Mouse (Mus musculus): ENCODE data around the gene Olfr56. TPM values are rescaled to one million over a fixed set of nuclear protein-coding genes. Genes with fewer than 3 reads are reported as not detected.
"Not testable (repeated sequence)": the region's sequence is repeated elsewhere in the genome, so short reads cannot be mapped to it uniquely, and the experiment has no call there.

The Olfr56 gene
- polyA plus RNA-seq, 1 experiment from 2014 or later: not detected

- no peaks in the 10 kb centered on the region for H3K9me3 ChIP-seq (replicated peaks)
- WGBS: 90% methylated on average over 2 of the region's 2 CpGs
These were observed 178.4 kb downstream of the Olfr56 start for GRCm38 (mm10) chr11:49156821-49157814.

DNA sequence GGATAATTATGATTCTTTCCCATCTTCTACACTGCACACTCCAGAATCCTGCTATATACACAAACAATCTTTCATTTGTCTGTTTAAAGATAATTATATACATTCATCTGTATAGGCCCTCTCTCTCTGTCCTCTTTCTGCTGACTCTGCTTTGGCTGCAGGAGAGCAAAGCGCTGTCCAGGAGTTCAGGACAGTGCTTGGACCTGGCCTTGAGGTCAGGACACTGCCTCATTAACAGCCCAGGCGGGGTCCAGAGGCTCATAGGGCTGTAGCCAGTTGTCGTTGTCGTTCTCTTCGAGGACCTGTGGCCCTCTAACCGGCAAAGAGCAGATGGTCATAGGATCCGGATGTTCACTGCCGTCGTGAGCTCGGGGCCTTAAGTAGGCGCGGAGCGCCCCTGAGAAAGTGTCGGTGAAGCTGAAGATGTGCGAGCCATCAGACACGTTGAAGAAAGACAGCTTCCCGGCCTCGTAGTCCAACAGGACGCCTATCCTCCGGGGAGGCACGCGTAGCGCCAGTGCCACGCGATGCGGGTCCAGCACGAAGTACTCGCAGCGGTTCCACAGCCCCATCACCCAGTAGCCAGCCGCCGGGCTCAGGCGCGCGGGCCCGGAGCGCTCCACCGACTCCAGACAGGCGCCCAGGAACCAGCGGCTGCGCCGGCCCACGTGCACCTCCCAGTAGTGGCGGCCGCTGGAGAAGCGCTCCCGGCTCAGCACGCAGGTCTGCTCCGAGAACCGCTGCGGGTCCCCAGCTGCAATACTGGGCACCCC lies 190.3 kb downstream of the Olfr56 start:
- H3K9me3 ChIP-seq (replicated peaks): peaks cover 7% of the 10 kb centered on the region; the same call in 1 of the 2 replicates
- peak overlapping the region; percentile 2; the same call in 1 of the 2 replicates for H3K9ac ChIP-seq
- H3K4me2 ChIP-seq (replicated peaks): peak overlapping the region; percentile 68
- WGBS: 6% methylated on average over 50 of the region's 50 CpGs
- H3K27me3 ChIP-seq: peaks cover 22% of the 10 kb centered on the region
- peak overlapping the region; percentile 35 for H3K4me3 ChIP-seq
- H3K4me1 ChIP-seq: peaks cover 7% of the 10 kb centered on the region; the same call in 1 of the 2 replicates
- no peaks in the 10 kb centered on the region for H3K36me3 ChIP-seq
- ATAC-seq (ENCODE audit: low FRiP score): peak; percentile 67
- no peak overlapping the region for H3K27ac ChIP-seq

More at GRCm38 (mm10) chr11:49156821-49157814, 178.4 kb downstream of the Olfr56 start:
- Histone ChIP-seq H3K27me3 (no peaks in the 10 kb centered on the region), H3K4me3 (no peak overlapping the region), H3K4me2 (replicated peaks) (no peak overlapping the region), H3K27ac (no peak overlapping the region), H3K36me3 (no peaks in the 10 kb centered on the region), H3K9ac (no peak overlapping the region), H3K4me1 (no peaks in the 10 kb centered on the region)
- no peak for ATAC-seq (ENCODE audit: low FRiP score)

DNA sequence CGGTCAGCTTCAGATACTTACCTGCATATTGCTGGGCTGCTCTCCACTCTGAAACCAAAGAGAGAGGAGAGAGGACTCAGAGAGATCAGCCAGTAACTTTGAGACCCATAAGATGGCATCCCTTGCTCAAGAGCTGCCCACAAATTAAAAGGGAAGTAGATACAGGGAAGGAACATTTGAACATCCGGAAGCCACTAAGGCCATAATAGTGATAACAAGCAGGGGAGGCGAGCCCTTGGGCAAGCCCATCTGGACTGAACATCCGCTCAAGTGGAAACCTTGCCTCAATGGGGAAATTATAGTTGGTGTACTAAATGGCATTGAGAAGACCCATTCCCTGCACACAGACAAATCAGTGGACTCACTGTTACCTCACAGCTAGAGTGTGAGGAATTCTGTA lies 191.9 kb downstream of the Olfr56 start:
- 91% methylated on average over 4 of the region's 4 CpGs for WGBS
- Histone ChIP-seq H3K4me3 (no peak overlapping the region), H3K36me3 (no peaks in the 10 kb centered on the region), H3K9ac (no peak overlapping the region), H3K4me1 (peaks cover 7% of the 10 kb centered on the region; the same call in 1 of the 2 replicates), H3K9me3 (replicated peaks) (peaks cover 7% of the 10 kb centered on the region; the same call in 1 of the 2 replicates), H3K27ac (no peak overlapping the region), H3K27me3 (peaks cover 22% of the 10 kb centered on the region), H3K4me2 (replicated peaks) (no peak overlapping the region)
- ATAC-seq (ENCODE audit: low FRiP score): no peak

GRCm38 (mm10) chr11:49175345-49175744 lies 196.7 kb downstream of the Olfr56 start:
- Histone ChIP-seq H3K9me3 (replicated peaks) (no peaks in the 10 kb centered on the region), H3K9ac (no peak overlapping the region), H3K27me3 (peaks cover 1% of the 10 kb centered on the region; the same call in 1 of the 2 replicates), H3K27ac (no peak overlapping the region), H3K4me2 (replicated peaks) (no peak overlapping the region), H3K4me1 (no peaks in the 10 kb centered on the region), H3K4me3 (no peak overlapping the region), H3K36me3 (no peaks in the 10 kb centered on the region)
- WGBS: 96% methylated on average over 8 of the region's 8 CpGs
- no peak for ATAC-seq (ENCODE audit: low FRiP score)

GRCm38 (mm10) chr11:49176047-49176779 lies 197.5 kb downstream of the Olfr56 start:
- H3K4me1 ChIP-seq; H3K27ac ChIP-seq; H3K9ac ChIP-seq; H3K4me3 ChIP-seq; H3K9me3 ChIP-seq (replicated peaks); ATAC-seq (ENCODE audit: low FRiP score); H3K4me2 ChIP-seq (replicated peaks); H3K27me3 ChIP-seq; H3K36me3 ChIP-seq: not testable (repeated sequence)
- WGBS: 83% methylated on average over 4 of the region's 4 CpGs

- H3K9ac ChIP-seq: no peak overlapping the region
- no peaks in the 10 kb centered on the region for H3K36me3 ChIP-seq
- H3K4me2 ChIP-seq (replicated peaks): no peak overlapping the region
- no peaks in the 10 kb centered on the region for H3K4me1 ChIP-seq
- WGBS: 83% methylated on average over 1 of the region's 1 CpGs
- no peaks in the 10 kb centered on the region for H3K27me3 ChIP-seq
- H3K27ac ChIP-seq: no peak overlapping the region
- no peak overlapping the region for H3K4me3 ChIP-seq
- no peaks in the 10 kb centered on the region for H3K9me3 ChIP-seq (replicated peaks)
- no peak for ATAC-seq (ENCODE audit: low FRiP score)
These were observed 204.5 kb downstream of the Olfr56 start for GRCm38 (mm10) chr11:49183172-49183571.

Other genes with a start within 250 kb of the Olfr56 start
- 442 and 512 TPM in 2 replicates for gene Rack1, start 178.6 kb upstream of the Olfr56 start, polyA plus RNA-seq (2016; fragmentation: Nextera tagmentation; extraction: Ambion mirVana)
- gene Trim41, start 161.5 kb upstream of the Olfr56 start, polyA plus RNA-seq (2016; fragmentation: Nextera tagmentation; extraction: Ambion mirVana): 6.4 and 7.1 TPM in 2 replicates
- 0.70 and 1.6 TPM in 2 replicates for gene Trim7, start 152.7 kb upstream of the Olfr56 start, polyA plus RNA-seq (2016; fragmentation: Nextera tagmentation; extraction: Ambion mirVana)
- 7.2 and 10.0 TPM in 2 replicates for gene Gm12184, start 152.2 kb upstream of the Olfr56 start, polyA plus RNA-seq (2016; fragmentation: Nextera tagmentation; extraction: Ambion mirVana)
- gene Irgm1, start 107.2 kb upstream of the Olfr56 start, polyA plus RNA-seq (2016; fragmentation: Nextera tagmentation; extraction: Ambion mirVana): 3.0 and 3.9 TPM in 2 replicates
- gene Gm5431, start 76.7 kb upstream of the Olfr56 start, polyA plus RNA-seq (2016; fragmentation: Nextera tagmentation; extraction: Ambion mirVana): 0.13 TPM in 1 of 2 replicates, not detected in the other
- 2.3 and 2.4 TPM in 2 replicates for gene Psme2b, start 32.7 kb upstream of the Olfr56 start, polyA plus RNA-seq (2016; fragmentation: Nextera tagmentation; extraction: Ambion mirVana)
- gene 9930111J21Rik1, start 509 bp downstream of the Olfr56 start, polyA plus RNA-seq (2016; fragmentation: Nextera tagmentation; extraction: Ambion mirVana): 0.10 and 0.47 TPM in 2 replicates
- not detected in 2 replicates for gene Gm12185, start 13.3 kb downstream of the Olfr56 start, polyA plus RNA-seq (2016; fragmentation: Nextera tagmentation; extraction: Ambion mirVana)
- gene Tgtp1, start 15.3 kb downstream of the Olfr56 start, polyA plus RNA-seq (2016; fragmentation: Nextera tagmentation; extraction: Ambion mirVana): not detected in 2 replicates
- gene 9930111J21Rik2, start 72.4 kb downstream of the Olfr56 start, polyA plus RNA-seq (2016; fragmentation: Nextera tagmentation; extraction: Ambion mirVana): 0.22 and 0.57 TPM in 2 replicates
- gene Tgtp2, start 85.3 kb downstream of the Olfr56 start, polyA plus RNA-seq (2016; fragmentation: Nextera tagmentation; extraction: Ambion mirVana): not detected in 2 replicates
- gene Ifi47, start 97.7 kb downstream of the Olfr56 start, polyA plus RNA-seq (2016; fragmentation: Nextera tagmentation; extraction: Ambion mirVana): 0.46 and 0.66 TPM in 2 replicates
- not detected in 2 replicates for gene Olfr1396, start 136.0 kb downstream of the Olfr56 start, polyA plus RNA-seq (2016; fragmentation: Nextera tagmentation; extraction: Ambion mirVana)
- not detected in 2 replicates for gene Olfr1395, start 163.4 kb downstream of the Olfr56 start, polyA plus RNA-seq (2016; fragmentation: Nextera tagmentation; extraction: Ambion mirVana)
- not detected in 2 replicates for gene Olfr1394, start 175.5 kb downstream of the Olfr56 start, polyA plus RNA-seq (2016; fragmentation: Nextera tagmentation; extraction: Ambion mirVana)
- gene Btnl9, start 208.3 kb downstream of the Olfr56 start, polyA plus RNA-seq (2016; fragmentation: Nextera tagmentation; extraction: Ambion mirVana): 0.16 and 0.22 TPM in 2 replicates
- 55.3 and 62.5 TPM in 2 replicates for gene Zfp62, start 224.4 kb downstream of the Olfr56 start, polyA plus RNA-seq (2016; fragmentation: Nextera tagmentation; extraction: Ambion mirVana)

Measured in hindbrain, embryonic 12.5 days (tissue).